Comparison of ENCODE assay signal across 11 mouse cellular contexts in genomic region chr2:90199606-90200005, GRCm38 (mm10). TPM values are rescaled to one million over a fixed set of nuclear protein-coding genes. Genes with fewer than 3 reads are reported as not detected.
"Had no signal": no experiment of that assay in that cellular context is flagged by ENCODE, and none has a peak within 500 bp of the region (broad histone marks: within the 10 kb centered on the region; RNA-seq: fewer than 3 reads in every experiment).

No protein-coding gene starts in this region.

RNA-seq across cellular contexts. Expression of gene Olfr1506, which starts 24.7 kb away (rescaled TPM):
- total RNA-seq: left cerebral cortex, postnatal 14 days; left cerebral cortex, postnatal 36 days; liver, adult 2 months; megakaryocyte progenitor cell, adult 5-6 weeks; megakaryocyte-erythroid progenitor cell, adult 5-6 weeks; midbrain, postnatal 0 days; monocyte, adult 5-6 weeks had no signal

RNA-seq across cellular contexts. Expression of gene Olfr1270, which starts 46.7 kb away (rescaled TPM):
- total RNA-seq: left cerebral cortex, postnatal 10 days; left cerebral cortex, postnatal 14 days; left cerebral cortex, postnatal 25 days; left cerebral cortex, postnatal 36 days; left cerebral cortex, postnatal 4 days; liver, adult 2 months; megakaryocyte progenitor cell, adult 5-6 weeks; megakaryocyte, adult 5-6 weeks; megakaryocyte-erythroid progenitor cell, adult 5-6 weeks; midbrain, postnatal 0 days; monocyte, adult 5-6 weeks had no signal

RNA-seq across cellular contexts. Expression of gene Olfr32, which starts 57.5 kb away (rescaled TPM):
- total RNA-seq: left cerebral cortex, postnatal 10 days; left cerebral cortex, postnatal 14 days; left cerebral cortex, postnatal 25 days; left cerebral cortex, postnatal 36 days; left cerebral cortex, postnatal 4 days; liver, adult 2 months; megakaryocyte progenitor cell, adult 5-6 weeks; megakaryocyte, adult 5-6 weeks; megakaryocyte-erythroid progenitor cell, adult 5-6 weeks; midbrain, postnatal 0 days; monocyte, adult 5-6 weeks had no signal

RNA-seq across cellular contexts. Expression of gene Olfr142, which starts 57.8 kb away (rescaled TPM):
- total RNA-seq: left cerebral cortex, postnatal 10 days; left cerebral cortex, postnatal 14 days; left cerebral cortex, postnatal 25 days; left cerebral cortex, postnatal 36 days; left cerebral cortex, postnatal 4 days; liver, adult 2 months; megakaryocyte progenitor cell, adult 5-6 weeks; megakaryocyte, adult 5-6 weeks; megakaryocyte-erythroid progenitor cell, adult 5-6 weeks; midbrain, postnatal 0 days; monocyte, adult 5-6 weeks had no signal
